Mouse (Mus musculus) midbrain, embryonic 10.5 days (tissue): Measurements from ENCODE around the gene Fcor. TPM values are rescaled to one million over a fixed set of nuclear protein-coding genes. Genes with fewer than 3 reads are reported as not detected.

Experiments used
- DNase-seq: peaks from one replicate; pipeline ENCODE4 v3.0.0-alpha.2; 2017; ENCODE audit warnings: low spot score
- H3K27ac ChIP-seq: fragments of 300-500 bp; sonication (generic); replicated peaks from 2 replicates; pipeline ENCODE4 v1.5.1; 2016; ENCODE audit warnings: mild to moderate bottlenecking
- H3K27me3 ChIP-seq: fragments of 300-500 bp; sonication (generic); 2 replicates; pipeline ENCODE4 v1.6.1; 2016; ENCODE audit warnings: low read depth, mild to moderate bottlenecking; ENCODE audit not compliant: poor library complexity, severe bottlenecking
- H3K36me3 ChIP-seq: fragments of 300-500 bp; sonication (generic); 2 replicates; pipeline ENCODE4 v1.6.1; 2016; ENCODE audit warnings: mild to moderate bottlenecking, moderate library complexity
- H3K4me1 ChIP-seq: fragments of 300-500 bp; sonication (generic); 2 replicates; pipeline ENCODE4 v1.6.1; 2016
- H3K4me3 ChIP-seq: fragments of 300-500 bp; sonication (generic); 2 replicates; pipeline ENCODE4 v1.5.1; 2016; ENCODE audit warnings: mild to moderate bottlenecking, moderate library complexity
- H3K9me3 ChIP-seq: fragments of 300-500 bp; sonication (generic); replicated peaks from 2 replicates; pipeline ENCODE4 v1.6.1; 2016; ENCODE audit warnings: mild to moderate bottlenecking
- WGBS: fragments of 180-500 bp; shearing (Covaris S2); methylation state at CpG from one replicate; pipeline ENCODE4 v1.1.7; 2016; 5-methylcytosine and 5-hydroxymethylcytosine counted together
- polyA plus RNA-seq: library from polyadenylated mRNA; unstranded; fragments of >200 nt; fragmentation: Nextera tagmentation; extraction: Ambion mirVana; gene quantifications from 2 replicates; pipeline ENCODE4 v1.2.1, GENCODE M21; 2016

Gene Fcor
- 9.2 and 10.0 TPM in 2 replicates for polyA plus RNA-seq

GRCm38 (mm10) chr8:3671980-3672491 is at the start of gene Fcor:
TSS of gene Fcor (minus strand) at chr8:3672362.
- H3K27ac ChIP-seq: peak within 1 kb of the TSS; percentile 88
- under 1% methylated on average over 23 of the region's 23 CpGs for WGBS
- peak within 1 kb of the TSS; percentile 64 for H3K4me3 ChIP-seq
- H3K27me3 ChIP-seq: no peaks in the 10 kb centered on the region
- peak; percentile 85 for DNase-seq
- peaks cover 12% of the 10 kb centered on the region for H3K4me1 ChIP-seq
- H3K9me3 ChIP-seq: no peaks in the 10 kb centered on the region
- H3K36me3 ChIP-seq: no peaks in the 10 kb centered on the region

- WGBS: 48% methylated on average over 1 of the region's 1 CpGs
- Histone ChIP-seq H3K4me1 (no peaks in the 10 kb centered on the region), H3K9me3 (0 out of 2 replicates have a peak, but pooled peaks cover 4% of the 10 kb centered on the region), H3K36me3 (no peaks in the 10 kb centered on the region), H3K27ac (no peak overlapping the region), H3K27me3 (no peaks in the 10 kb centered on the region), H3K4me3 (no peak overlapping the region)
- no peak for DNase-seq
Observed at GRCm38 (mm10) chr8:3721041-3721440, 48.9 kb upstream of the Fcor start.

- no peak for DNase-seq
- WGBS: 78% methylated on average over 5 of the region's 5 CpGs
- Histone ChIP-seq H3K36me3 (no peaks in the 10 kb centered on the region), H3K4me1 (no peaks in the 10 kb centered on the region), H3K27me3 (no peaks in the 10 kb centered on the region), H3K4me3 (no peak within 1 kb of the TSS), H3K9me3 (0 out of 2 replicates have a peak, but pooled peaks cover 4% of the 10 kb centered on the region), H3K27ac (no peak within 1 kb of the TSS)
Observed at GRCm38 (mm10) chr8:3720551-3720950, 48.4 kb upstream of the Fcor start, which contains the start of gene Clec4g. TSS of gene Clec4g (minus strand) at chr8:3720651.

GRCm38 (mm10) chr8:3718559-3718958 is 46.4 kb upstream of the Fcor start:
- no peaks in the 10 kb centered on the region for H3K4me1 ChIP-seq
- WGBS: 16% methylated on average over 14 of the region's 14 CpGs

GRCm38 (mm10) chr8:3717321-3717954 is 45.3 kb upstream of the Fcor start:
- H3K27me3 ChIP-seq: no peaks in the 10 kb centered on the region
- H3K4me1 ChIP-seq: no peaks in the 10 kb centered on the region
- H3K36me3 ChIP-seq: no peaks in the 10 kb centered on the region
- H3K4me3 ChIP-seq: no peak overlapping the region
- WGBS: 88% methylated on average over 12 of the region's 12 CpGs
- H3K27ac ChIP-seq: no peak overlapping the region
- DNase-seq: no peak
- 0 out of 2 replicates have a peak, but pooled peaks cover 4% of the 10 kb centered on the region for H3K9me3 ChIP-seq

More at GRCm38 (mm10) chr8:3718559-3718958, 46.4 kb upstream of the Fcor start:
- Histone ChIP-seq H3K4me3 (no peak overlapping the region), H3K27ac (no peak overlapping the region), H3K27me3 (no peaks in the 10 kb centered on the region), H3K36me3 (no peaks in the 10 kb centered on the region), H3K9me3 (0 out of 2 replicates have a peak, but pooled peaks cover 4% of the 10 kb centered on the region)
- DNase-seq: peak; percentile 63

- Histone ChIP-seq H3K27ac (no peak overlapping the region), H3K27me3 (no peaks in the 10 kb centered on the region), H3K9me3 (no peaks in the 10 kb centered on the region), H3K36me3 (no peaks in the 10 kb centered on the region), H3K4me1 (no peaks in the 10 kb centered on the region), H3K4me3 (no peak overlapping the region)
- DNase-seq: no peak
- 61% methylated on average over 2 of the region's 2 CpGs for WGBS
Observed at GRCm38 (mm10) chr8:3711646-3712045, 39.5 kb upstream of the Fcor start.

- no peaks in the 10 kb centered on the region for H3K27me3 ChIP-seq
- no peaks in the 10 kb centered on the region for H3K4me1 ChIP-seq
- H3K36me3 ChIP-seq: no peaks in the 10 kb centered on the region
- no peak overlapping the region for H3K27ac ChIP-seq
- DNase-seq: no peak
- no peaks in the 10 kb centered on the region for H3K9me3 ChIP-seq
- WGBS: 87% methylated on average over 3 of the region's 3 CpGs
- no peak overlapping the region for H3K4me3 ChIP-seq
Observed at GRCm38 (mm10) chr8:3710312-3710711, 38.1 kb upstream of the Fcor start.

GRCm38 (mm10) chr8:3707611-3708010 is 35.4 kb upstream of the Fcor start:
- Histone ChIP-seq H3K27me3 (no peaks in the 10 kb centered on the region), H3K9me3 (no peaks in the 10 kb centered on the region), H3K4me1 (no peaks in the 10 kb centered on the region), H3K36me3 (no peaks in the 10 kb centered on the region), H3K27ac (no peak overlapping the region), H3K4me3 (no peak overlapping the region)
- 72% methylated on average over 7 of the region's 7 CpGs for WGBS
- no peak for DNase-seq

- H3K27ac ChIP-seq: no peak overlapping the region
- no peak for DNase-seq
- H3K27me3 ChIP-seq: no peaks in the 10 kb centered on the region
- H3K4me3 ChIP-seq: no peak overlapping the region
- no peaks in the 10 kb centered on the region for H3K36me3 ChIP-seq
- no peaks in the 10 kb centered on the region for H3K9me3 ChIP-seq
- no peaks in the 10 kb centered on the region for H3K4me1 ChIP-seq
- 60% methylated on average over 4 of the region's 4 CpGs for WGBS
Observed at GRCm38 (mm10) chr8:3705711-3706110, 33.5 kb upstream of the Fcor start.

GRCm38 (mm10) chr8:3701491-3701890 is 29.3 kb upstream of the Fcor start:
- WGBS: 93% methylated on average over 1 of the region's 1 CpGs
- H3K36me3 ChIP-seq: no peaks in the 10 kb centered on the region

GRCm38 (mm10) chr8:3694121-3694520 is 22.0 kb upstream of the Fcor start, which contains the start of gene Fcer2a:
TSS of gene Fcer2a (minus strand) at chr8:3694175.
- WGBS: 89% methylated on average over 3 of the region's 3 CpGs
- no peak for DNase-seq
- Histone ChIP-seq H3K4me3 (no peak within 1 kb of the TSS), H3K27me3 (no peaks in the 10 kb centered on the region), H3K9me3 (no peaks in the 10 kb centered on the region; the same call in 1 of the 2 replicates), H3K27ac (no peak within 1 kb of the TSS), H3K36me3 (no peaks in the 10 kb centered on the region), H3K4me1 (no peaks in the 10 kb centered on the region)

More at GRCm38 (mm10) chr8:3701491-3701890, 29.3 kb upstream of the Fcor start:
- H3K9me3 ChIP-seq: no peaks in the 10 kb centered on the region
- no peaks in the 10 kb centered on the region for H3K27me3 ChIP-seq
- no peak overlapping the region for H3K4me3 ChIP-seq
- no peaks in the 10 kb centered on the region for H3K4me1 ChIP-seq
- H3K27ac ChIP-seq: no peak overlapping the region
- no peak for DNase-seq

GRCm38 (mm10) chr8:3690774-3691173 is 18.6 kb upstream of the Fcor start:
- WGBS: 79% methylated on average over 3 of the region's 3 CpGs
- H3K9me3 ChIP-seq: no peaks in the 10 kb centered on the region; the same call in 1 of the 2 replicates
- no peak overlapping the region for H3K4me3 ChIP-seq
- no peaks in the 10 kb centered on the region for H3K27me3 ChIP-seq
- DNase-seq: no peak
- no peaks in the 10 kb centered on the region for H3K4me1 ChIP-seq
- H3K36me3 ChIP-seq: no peaks in the 10 kb centered on the region
- H3K27ac ChIP-seq: no peak overlapping the region

- no peak overlapping the region for H3K4me3 ChIP-seq
- 80% methylated on average over 6 of the region's 6 CpGs for WGBS
- no peak for DNase-seq
- H3K27me3 ChIP-seq: no peaks in the 10 kb centered on the region
- H3K9me3 ChIP-seq: no peaks in the 10 kb centered on the region
- H3K27ac ChIP-seq: no peak overlapping the region
- no peaks in the 10 kb centered on the region for H3K4me1 ChIP-seq
- peaks cover 9% of the 10 kb centered on the region for H3K36me3 ChIP-seq
Observed at GRCm38 (mm10) chr8:3687537-3687936, 15.4 kb upstream of the Fcor start.
